Mouse (Mus musculus): Measurements from ENCODE around the gene Gm43064. TPM values are rescaled to one million over a fixed set of nuclear protein-coding genes. Genes with fewer than 3 reads are reported as not detected.

Gm43064 gene
- not detected for polyA plus RNA-seq (2015; fragmentation: Illumina TruSeq; extraction: RNeasy Lipid Tissue Mini Kit (QIAGEN cat#74804); ENCODE audit: insufficient read depth, low read depth, low replicate concordance)

DNA sequence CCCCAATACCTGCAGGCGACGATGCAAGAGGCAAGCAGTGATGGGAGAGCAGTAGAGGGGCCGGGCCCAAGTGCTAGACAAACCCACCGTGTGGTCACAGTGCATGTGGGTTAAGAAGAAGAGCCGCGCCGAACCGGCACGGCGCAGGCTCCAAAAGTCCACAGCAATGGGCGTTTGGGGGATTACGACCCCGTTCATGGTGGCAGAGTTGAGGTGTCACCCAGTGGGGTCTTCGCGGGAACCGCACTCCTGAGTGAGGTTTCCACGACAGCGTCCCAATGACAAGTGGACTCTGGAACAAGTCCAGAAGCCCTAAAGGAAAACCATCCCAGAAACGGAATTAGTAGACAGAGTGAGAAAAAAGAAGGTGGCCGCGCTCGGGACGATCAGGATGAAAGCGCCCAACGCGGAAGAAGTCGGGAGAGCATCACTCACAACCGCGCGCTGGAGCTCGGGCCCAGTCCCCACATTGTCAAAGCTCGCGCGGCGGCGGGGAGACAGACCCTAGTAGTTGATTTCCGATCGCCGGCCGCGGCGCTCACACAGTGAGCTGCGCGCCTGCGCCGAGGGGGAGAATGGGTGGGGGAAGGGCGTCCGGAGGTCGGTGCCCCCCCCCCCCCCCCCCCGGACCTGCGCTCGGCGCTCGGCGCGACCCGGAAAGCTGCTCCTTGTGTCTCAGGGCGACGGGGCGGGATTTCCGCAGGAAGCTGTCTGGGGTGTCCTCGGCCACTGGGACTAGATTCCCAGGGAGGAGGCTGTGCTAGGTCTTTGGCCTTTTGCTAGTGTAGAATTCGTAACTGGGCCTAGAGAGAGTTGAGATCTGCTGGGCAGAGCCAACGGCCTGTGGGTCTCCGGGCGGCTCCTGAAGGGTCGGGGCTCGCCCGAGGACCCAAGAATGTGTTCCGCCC lies at the start of gene Gm43064, which contains the start of the genes Dclre1b and Ap4b1:
Gene Gm43064, plus strand, starts transcription at position 683 of the 908 bp plus-strand sequence.
Gene Dclre1b, minus strand, starts transcription at position 554 of the 908 bp plus-strand sequence.
Gene Ap4b1, plus strand, starts transcription at position 630 of the 908 bp plus-strand sequence.

GRCm38 (mm10) chr3:103791230-103792110 lies 17.9 kb upstream of the Gm43064 start, which contains the start of gene Hipk1:
TSS of gene Hipk1 (minus strand) at chr3:103791563.

DNA sequence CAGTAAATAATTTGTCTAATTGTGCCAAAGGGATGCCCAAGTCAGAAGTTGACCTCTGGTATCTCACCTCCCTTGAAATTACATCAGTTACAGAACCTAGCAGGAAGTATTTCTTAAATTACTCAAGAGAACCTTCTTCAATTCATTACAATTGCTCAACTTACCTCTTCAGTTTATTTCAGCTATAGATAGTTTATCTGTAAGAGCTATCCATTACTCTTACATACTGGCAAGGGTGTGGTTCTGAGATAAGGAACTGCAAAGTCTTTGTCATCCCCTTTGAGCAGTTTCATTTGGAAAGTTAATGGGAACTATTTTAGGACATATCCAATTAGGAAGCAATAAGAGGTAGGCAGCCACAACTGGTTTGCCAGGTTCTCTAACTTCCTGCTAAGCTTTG lies 23.1 kb downstream of the Gm43064 start, which contains the start of gene Bcl2l15:
Gene Bcl2l15, plus strand, starts transcription at position 176 of the 400 bp plus-strand sequence.

DNA sequence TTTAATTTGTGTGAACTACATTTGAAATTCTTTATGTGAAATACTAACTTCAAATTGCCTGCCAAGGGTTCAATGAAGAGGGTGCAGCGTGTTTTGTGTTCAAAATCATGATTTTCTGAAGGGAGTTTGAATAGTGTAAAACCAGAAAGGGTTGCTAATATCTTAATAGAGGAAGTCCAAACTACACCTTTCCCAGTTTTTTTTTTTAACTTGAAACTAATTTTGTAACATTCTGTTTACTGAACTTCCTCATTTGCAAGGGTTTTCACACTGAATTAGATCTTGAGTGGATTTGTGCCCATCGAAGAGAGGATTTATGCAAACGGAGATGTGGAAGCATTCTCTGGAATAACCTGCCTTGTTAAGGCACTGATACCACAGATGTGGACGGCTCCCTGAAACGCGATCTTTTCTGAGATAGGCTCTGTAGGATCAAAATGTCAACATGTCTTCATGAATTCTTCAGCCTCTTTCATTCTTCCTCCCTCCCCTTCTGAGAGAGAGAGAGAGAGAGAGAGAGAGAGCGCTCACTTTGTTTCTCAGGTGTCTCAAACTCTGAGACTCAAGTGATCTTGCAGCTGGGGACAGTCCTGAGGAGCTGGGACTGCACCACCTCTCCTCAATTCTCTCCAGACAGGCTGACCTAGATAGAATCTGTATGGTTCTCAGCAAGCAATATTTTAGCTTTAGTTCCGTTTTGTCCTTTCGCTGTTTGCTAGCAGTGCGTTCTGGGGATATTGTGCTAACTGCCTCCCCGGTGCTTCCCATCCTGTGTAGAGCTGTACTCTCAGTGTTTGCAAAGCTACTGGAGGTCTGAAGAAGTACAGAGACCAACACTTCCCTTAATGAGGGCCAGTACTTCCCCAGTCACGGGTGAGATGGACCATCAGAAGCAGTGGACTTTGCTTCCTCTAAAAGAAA lies 49.8 kb downstream of the Gm43064 start, which contains the start of gene Ptpn22:
Gene Ptpn22, plus strand, starts transcription at position 915 of the 921 bp plus-strand sequence.

Other genes starting within 250 kb of the Gm43064 start
- 0.18 TPM for gene Syt6, start 234.3 kb upstream of the Gm43064 start, polyA plus RNA-seq (2015; fragmentation: Illumina TruSeq; extraction: RNeasy Lipid Tissue Mini Kit (QIAGEN cat#74804); ENCODE audit: insufficient read depth, low read depth, low replicate concordance)
- not detected for gene Atg4a-ps, start 163.5 kb upstream of the Gm43064 start, polyA plus RNA-seq (2015; fragmentation: Illumina TruSeq; extraction: RNeasy Lipid Tissue Mini Kit (QIAGEN cat#74804); ENCODE audit: insufficient read depth, low read depth, low replicate concordance)
- gene Olfml3, start 71.6 kb upstream of the Gm43064 start, polyA plus RNA-seq (2015; fragmentation: Illumina TruSeq; extraction: RNeasy Lipid Tissue Mini Kit (QIAGEN cat#74804); ENCODE audit: insufficient read depth, low read depth, low replicate concordance), result 3.4 TPM
- gene Gm10964, start 70.2 kb upstream of the Gm43064 start, polyA plus RNA-seq (2015; fragmentation: Illumina TruSeq; extraction: RNeasy Lipid Tissue Mini Kit (QIAGEN cat#74804); ENCODE audit: insufficient read depth, low read depth, low replicate concordance), result not detected
- gene Hipk1, start 18.0 kb upstream of the Gm43064 start, polyA plus RNA-seq (2015; fragmentation: Illumina TruSeq; extraction: RNeasy Lipid Tissue Mini Kit (QIAGEN cat#74804); ENCODE audit: insufficient read depth, low read depth, low replicate concordance), result 9.3 TPM
- gene Dclre1b, start 129 bp upstream of the Gm43064 start, polyA plus RNA-seq (2015; fragmentation: Illumina TruSeq; extraction: RNeasy Lipid Tissue Mini Kit (QIAGEN cat#74804); ENCODE audit: insufficient read depth, low read depth, low replicate concordance), result 1.1 TPM
- gene Ap4b1, start 53 bp upstream of the Gm43064 start, polyA plus RNA-seq (2015; fragmentation: Illumina TruSeq; extraction: RNeasy Lipid Tissue Mini Kit (QIAGEN cat#74804); ENCODE audit: insufficient read depth, low read depth, low replicate concordance), result 5.3 TPM
- gene Bcl2l15, start 23.0 kb downstream of the Gm43064 start, polyA plus RNA-seq (2015; fragmentation: Illumina TruSeq; extraction: RNeasy Lipid Tissue Mini Kit (QIAGEN cat#74804); ENCODE audit: insufficient read depth, low read depth, low replicate concordance), result not detected
- gene Ptpn22, start 50.2 kb downstream of the Gm43064 start, polyA plus RNA-seq (2015; fragmentation: Illumina TruSeq; extraction: RNeasy Lipid Tissue Mini Kit (QIAGEN cat#74804); ENCODE audit: insufficient read depth, low read depth, low replicate concordance), result not detected
- 2.3 TPM for gene Rsbn1, start 104.5 kb downstream of the Gm43064 start, polyA plus RNA-seq (2015; fragmentation: Illumina TruSeq; extraction: RNeasy Lipid Tissue Mini Kit (QIAGEN cat#74804); ENCODE audit: insufficient read depth, low read depth, low replicate concordance)
- gene Phtf1, start 158.5 kb downstream of the Gm43064 start, polyA plus RNA-seq (2015; fragmentation: Illumina TruSeq; extraction: RNeasy Lipid Tissue Mini Kit (QIAGEN cat#74804); ENCODE audit: insufficient read depth, low read depth, low replicate concordance), result 6.7 TPM